13 mouse cellular contexts compared by ENCODE assay signal in genomic region chr3:122801436-122802221, GRCm38 (mm10).
DNase-seq lines count a peak whose midpoint lies in the region; ATAC-seq and TF ChIP-seq lines count a peak whose summit lies in the region.
"Had no signal": no experiment of that assay in that cellular context is flagged by ENCODE, and none has a peak within 500 bp of the region (broad histone marks: within the 10 kb centered on the region; RNA-seq: fewer than 3 reads in every experiment).

No protein-coding gene starts in this region.

- no peak for DNase-seq in gastrocnemius, adult 2 months
- DNase-seq in gastrocnemius, postnatal 25 days, result no peak
- DNase-seq in brain, embryonic 14.5 days (ENCODE audit: low read depth), result peak; percentile 62
- DNase-seq in forebrain, postnatal 0 days, result peak; percentile 52
- no peak for DNase-seq in adipocyte (ENCODE audit: low spot score)
- DNase-seq in Muller cell, postnatal 12 days (ENCODE audit: inconsistent ontology term), result no peak
- DNase-seq: gastrocnemius, postnatal 36 days; heart, postnatal 36 days; lung, postnatal 4 days; right cerebral cortex, postnatal 4 days had no signal

- peaks cover 8% of the 10 kb centered on the region for H3K4me1 ChIP-seq in forebrain, postnatal 0 days (ENCODE audit: insufficient read depth)
- peaks cover 38% of the 10 kb centered on the region for H3K4me1 ChIP-seq in midbrain, embryonic 13.5 days (replicated peaks)

- H3K27ac ChIP-seq in gastrocnemius, adult 2 months, result peak overlapping the region; percentile 35; the same call in 1 of the 2 replicates
- H3K27ac ChIP-seq in forebrain, postnatal 0 days (ENCODE audit: low read depth, low read length), result peak overlapping the region; percentile 60
- H3K27ac ChIP-seq in midbrain, embryonic 13.5 days, result peak overlapping the region; percentile 70

- 54% methylated on average over 15 of the region's 15 CpGs for WGBS in forebrain, postnatal 0 days
- 52% methylated on average over 15 of the region's 15 CpGs for WGBS in midbrain, embryonic 13.5 days

- H3K9me3 ChIP-seq in forebrain, postnatal 0 days (ENCODE audit: low read length), result no peaks in the 10 kb centered on the region
- H3K9me3 ChIP-seq in midbrain, embryonic 13.5 days, result no peaks in the 10 kb centered on the region
- H3K9me3 ChIP-seq: G1E had no signal

- H3K36me3 ChIP-seq in forebrain, postnatal 0 days (ENCODE audit: insufficient read depth), result no peaks in the 10 kb centered on the region
- no peaks in the 10 kb centered on the region for H3K36me3 ChIP-seq in midbrain, embryonic 13.5 days
- H3K36me3 ChIP-seq: G1E had no signal

- intact Hi-C loops in gastrocnemius, adult 2 months (cut with DNase I), result no loop called here

- peak overlapping the region; percentile 15; the same call in 1 of the 2 replicates for H3K4me2 ChIP-seq in forebrain, postnatal 0 days (ENCODE audit: low read depth)
- 0 out of 2 replicates have a peak overlapping the region, but pooled peaks have one; percentile 11 for H3K4me2 ChIP-seq in midbrain, embryonic 13.5 days (replicated peaks)

- no peaks in the 10 kb centered on the region for H3K27me3 ChIP-seq in forebrain, postnatal 0 days (ENCODE audit: insufficient read depth, low read length)
- H3K27me3 ChIP-seq in midbrain, embryonic 13.5 days, result no peaks in the 10 kb centered on the region

- no peak for TF ChIP-seq POLR2A in brain, embryonic 14.5 days (IDR thresholded peaks at IDR 0.05; ENCODE audit: borderline replicate concordance, extremely low read depth, insufficient read depth, insufficient read length, poor library complexity, severe bottlenecking)

- no peak overlapping the region for H3K9ac ChIP-seq in forebrain, postnatal 0 days
- no peak overlapping the region for H3K9ac ChIP-seq in midbrain, embryonic 13.5 days (replicated peaks)

- no peak for TF ChIP-seq CTCF in gastrocnemius, adult 2 months (IDR thresholded peaks at IDR 0.05)
- TF ChIP-seq CTCF in brain, embryonic 14.5 days (IDR thresholded peaks at IDR 0.05; ENCODE audit: borderline replicate concordance, extremely low read depth, insufficient read depth, insufficient read length), result no peak
- no peak for TF ChIP-seq CTCF in forebrain, postnatal 0 days (IDR thresholded peaks at IDR 0.05; ENCODE audit: low read depth)

- H3K4me3 ChIP-seq in gastrocnemius, adult 2 months, result no peak overlapping the region
- H3K4me3 ChIP-seq in forebrain, postnatal 0 days (ENCODE audit: low read depth, low read length), result no peak overlapping the region
- no peak overlapping the region for H3K4me3 ChIP-seq in midbrain, embryonic 13.5 days (replicated peaks)

- peak; percentile 77 for ATAC-seq in forebrain, postnatal 0 days
- ATAC-seq in midbrain, embryonic 13.5 days, result peak; percentile 55
- no peak for ATAC-seq in activated CD4-positive, CD25-positive, alpha-beta regulatory T cell, adult 4 months

Comparison
In these comparisons a context has a peak if more than half of its experiments do, and no peak if none do; other contexts are left out.
1. DNase-seq: peak in brain, embryonic 14.5 days (single experiment) and forebrain, postnatal 0 days (single experiment); none in gastrocnemius, adult 2 months (single experiment), gastrocnemius, postnatal 25 days (single experiment), adipocyte (single experiment) and Muller cell, postnatal 12 days (single experiment).
2. Peak in every context shown above with its lines, with median percentiles within 50 percentile points of each other: H3K27ac ChIP-seq.